Mouse (Mus musculus) lung, embryonic 15.5 days (tissue): ENCODE results near the gene Zswim5. TPM values are rescaled to one million over a fixed set of nuclear protein-coding genes. Genes with fewer than 3 reads are reported as not detected.
A peak's percentile ranks its signal among the peaks of the same experiment; 100 is the strongest.
"Not testable (repeated sequence)": the region's sequence is repeated elsewhere in the genome, so short reads cannot be mapped to it uniquely, and the experiment has no call there.

Experiments
- ATAC-seq: fragments of 200-750 bp; cut with Nextera tagmentation; 2 replicates; pipeline ENCODE4 v1.8.0; 2017; ENCODE audit warnings: moderate number of reproducible peaks, borderline replicate concordance; ENCODE audit not compliant: low FRiP score, low TSS enrichment; ENCODE audit errors: extremely low read depth
- H3K27ac ChIP-seq: fragments of 300-500 bp; sonication (generic); 2 replicates; pipeline ENCODE4 v1.5.1; 2015; ENCODE audit warnings: moderate library complexity, mild to moderate bottlenecking, inconsistent platforms
- H3K27me3 ChIP-seq: fragments of 300-500 bp; sonication (generic); 2 replicates; pipeline ENCODE4 v1.6.1; 2015; ENCODE audit warnings: inconsistent platforms
- H3K36me3 ChIP-seq: fragments of 300-500 bp; sonication (generic); 2 replicates; pipeline ENCODE4 v1.6.1; 2015; ENCODE audit warnings: inconsistent platforms
- H3K4me1 ChIP-seq: fragments of 300-500 bp; sonication (generic); 2 replicates; pipeline ENCODE4 v1.6.1; 2015; ENCODE audit warnings: inconsistent platforms
- H3K4me2 ChIP-seq: fragments of 300-500 bp; sonication (generic); 2 replicates; pipeline ENCODE4 v1.6.1; 2015; ENCODE audit warnings: inconsistent platforms, mild to moderate bottlenecking, moderate library complexity
- H3K4me3 ChIP-seq: fragments of 300-500 bp; sonication (generic); 2 replicates; pipeline ENCODE4 v1.5.1; 2015; ENCODE audit warnings: mild to moderate bottlenecking, inconsistent platforms
- H3K9ac ChIP-seq: fragments of 300-500 bp; sonication (generic); 2 replicates; pipeline ENCODE4 v1.6.1; 2015; ENCODE audit warnings: inconsistent platforms
- H3K9me3 ChIP-seq: fragments of 300-500 bp; sonication (generic); 2 replicates; pipeline ENCODE4 v1.6.1; 2016; ENCODE audit warnings: inconsistent platforms
- WGBS: fragments of 180-500 bp; shearing (Covaris S2); methylation state at CpG from one replicate; pipeline ENCODE4 v1.1.7; 2015; 5-methylcytosine and 5-hydroxymethylcytosine counted together
- polyA plus RNA-seq: library from polyadenylated mRNA; unstranded; fragments of >200 nt; fragmentation: Nextera tagmentation; extraction: Ambion mirVana; gene quantifications from 2 replicates; pipeline ENCODE4 v1.2.1, GENCODE M21; 2015

Zswim5 gene
- 0.56 and 0.58 TPM in 2 replicates for polyA plus RNA-seq

DNA sequence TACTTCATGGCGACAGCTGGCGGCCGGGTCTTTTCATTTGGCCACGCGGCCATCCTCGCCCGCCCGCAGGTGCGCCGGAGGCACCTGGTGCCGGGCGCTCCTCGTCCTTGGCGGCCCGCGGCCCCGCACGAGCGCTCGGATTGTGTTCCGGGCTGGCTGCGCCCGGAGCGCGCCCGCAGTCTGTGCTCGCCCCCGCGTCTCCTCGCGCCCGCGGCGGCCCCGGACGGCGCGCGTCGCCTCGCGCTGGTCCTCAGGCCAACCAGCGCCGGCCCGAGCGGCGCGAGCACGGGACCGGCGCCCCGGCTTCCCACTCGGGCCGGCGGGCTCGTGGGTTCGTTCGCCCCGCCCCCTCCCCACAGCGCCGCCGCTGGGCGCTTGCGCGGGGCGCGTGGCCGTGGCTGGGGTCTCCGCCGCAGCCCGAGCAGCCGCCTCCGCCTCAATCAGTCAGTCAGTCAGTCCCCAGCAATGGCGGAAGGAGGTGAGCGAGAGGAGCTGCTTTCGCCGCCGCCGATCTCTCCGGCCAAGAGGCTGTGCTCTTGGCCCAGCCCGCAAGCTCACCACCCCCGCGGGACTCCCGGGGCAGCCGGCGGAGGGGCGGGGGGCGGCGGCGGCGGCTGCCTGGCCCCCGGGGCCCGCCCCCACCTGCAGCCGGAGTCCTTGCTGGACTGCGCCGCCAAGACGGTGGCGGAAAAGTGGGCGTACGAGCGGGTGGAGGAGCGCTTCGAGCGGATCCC is at the start of gene Zswim5:
Gene Zswim5 (plus strand): TSS at position 382 of the 734 bp plus-strand sequence.
- Histone ChIP-seq H3K4me1 (peaks cover 8% of the 10 kb centered on the region; the same call in 1 of the 2 replicates), H3K4me3 (peak within 1 kb of the TSS; percentile 87), H3K27me3 (peaks cover 36% of the 10 kb centered on the region), H3K36me3 (no peaks in the 10 kb centered on the region), H3K27ac (peak within 1 kb of the TSS; percentile 87), H3K9me3 (no peaks in the 10 kb centered on the region), H3K9ac (peak within 1 kb of the TSS; percentile 59), H3K4me2 (peak within 1 kb of the TSS; percentile 98)
- ATAC-seq: peak; percentile 86
- WGBS: under 1% methylated on average over 89 of the region's 104 CpGs

DNA sequence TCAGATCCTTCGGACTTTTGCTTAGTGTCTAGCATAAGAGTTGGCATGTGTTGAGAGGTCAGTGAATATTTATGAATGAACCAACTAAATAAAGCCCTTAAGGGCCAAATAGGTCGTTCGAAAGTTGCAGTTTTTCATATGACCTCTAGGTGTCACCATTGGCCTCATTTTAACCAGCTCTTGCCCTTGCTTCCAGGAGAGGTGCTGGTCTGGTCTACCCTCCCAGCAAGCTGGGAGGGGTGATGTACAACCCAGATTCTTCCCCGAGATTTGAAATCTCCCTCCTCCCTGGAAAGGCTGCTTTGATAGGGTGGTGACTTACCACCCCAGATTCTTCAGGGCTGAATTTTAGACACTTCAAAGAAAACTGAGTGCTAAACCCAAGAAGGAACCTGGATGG is 49.4 kb upstream of the Zswim5 start:
- Histone ChIP-seq H3K4me2 (no peak overlapping the region), H3K9ac (no peak overlapping the region), H3K9me3 (no peaks in the 10 kb centered on the region), H3K27me3 (no peaks in the 10 kb centered on the region), H3K27ac (no peak overlapping the region), H3K4me1 (peaks cover 5% of the 10 kb centered on the region; the same call in 1 of the 2 replicates), H3K4me3 (no peak overlapping the region), H3K36me3 (no peaks in the 10 kb centered on the region)
- ATAC-seq: peak; percentile 55; the same call in 1 of the 2 replicates
- 2% methylated on average over 4 of the region's 4 CpGs for WGBS

GRCm38 (mm10) chr4:116829364-116830069 is 47.7 kb upstream of the Zswim5 start:
- no peak overlapping the region for H3K9ac ChIP-seq
- H3K27me3 ChIP-seq: no peaks in the 10 kb centered on the region
- H3K27ac ChIP-seq: no peak overlapping the region
- no peak overlapping the region for H3K4me3 ChIP-seq
- no peak overlapping the region for H3K4me2 ChIP-seq
- peaks cover 5% of the 10 kb centered on the region; the same call in 1 of the 2 replicates for H3K4me1 ChIP-seq
- no peak for ATAC-seq
- no peaks in the 10 kb centered on the region for H3K9me3 ChIP-seq
- no peaks in the 10 kb centered on the region for H3K36me3 ChIP-seq
- WGBS: 40% methylated on average over 6 of the region's 6 CpGs

- H3K27me3 ChIP-seq: no peaks in the 10 kb centered on the region
- H3K36me3 ChIP-seq: no peaks in the 10 kb centered on the region
- peaks cover 4% of the 10 kb centered on the region; the same call in 1 of the 2 replicates for H3K4me1 ChIP-seq
- WGBS: 34% methylated on average over 6 of the region's 6 CpGs
- no peak for ATAC-seq
- H3K4me3 ChIP-seq: no peak overlapping the region
- no peak overlapping the region for H3K27ac ChIP-seq
- no peak overlapping the region for H3K4me2 ChIP-seq
- no peak overlapping the region for H3K9ac ChIP-seq
- no peaks in the 10 kb centered on the region for H3K9me3 ChIP-seq
These were observed 47.2 kb upstream of the Zswim5 start for GRCm38 (mm10) chr4:116830070-116830368.

DNA sequence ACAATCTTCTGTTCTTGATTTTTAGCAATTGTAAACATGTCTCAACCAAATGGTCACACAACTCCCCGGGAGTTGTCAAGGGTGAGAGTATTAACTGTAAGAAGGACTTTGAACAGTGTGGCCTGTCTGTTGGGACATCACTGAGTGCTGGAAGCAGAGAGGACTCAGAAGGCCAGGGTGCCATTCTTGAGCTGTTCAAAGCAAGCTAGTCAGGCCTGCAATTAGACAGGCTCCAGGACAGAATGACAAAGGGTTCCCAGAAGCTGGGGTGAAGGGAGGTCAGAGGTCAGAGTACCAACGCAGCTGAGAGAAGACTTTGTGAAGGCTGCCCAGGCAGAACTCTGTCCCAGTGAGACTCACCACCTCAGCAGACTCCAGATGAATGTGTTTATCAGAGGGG is 38.2 kb upstream of the Zswim5 start:
- Histone ChIP-seq H3K27me3 (peaks cover 23% of the 10 kb centered on the region), H3K27ac (no peak overlapping the region), H3K4me2 (no peak overlapping the region), H3K9ac (no peak overlapping the region), H3K4me1 (no peaks in the 10 kb centered on the region), H3K36me3 (no peaks in the 10 kb centered on the region), H3K4me3 (no peak overlapping the region), H3K9me3 (no peaks in the 10 kb centered on the region)
- ATAC-seq: no peak
- 33% methylated on average over 2 of the region's 2 CpGs for WGBS

GRCm38 (mm10) chr4:116840096-116840495 is 37.1 kb upstream of the Zswim5 start:
- Histone ChIP-seq H3K4me2 (peak overlapping the region; percentile 42), H3K4me3 (0 out of 2 replicates have a peak overlapping the region, but pooled peaks have one; percentile 1)

GRCm38 (mm10) chr4:116840841-116841240 is 36.3 kb upstream of the Zswim5 start:
- Histone ChIP-seq H3K36me3 (no peaks in the 10 kb centered on the region), H3K4me2 (no peak overlapping the region), H3K27ac (no peak overlapping the region), H3K4me1 (no peaks in the 10 kb centered on the region), H3K4me3 (no peak overlapping the region), H3K27me3 (peaks cover 23% of the 10 kb centered on the region), H3K9me3 (no peaks in the 10 kb centered on the region), H3K9ac (no peak overlapping the region)
- WGBS: 73% methylated on average over 6 of the region's 6 CpGs
- ATAC-seq: no peak

More at GRCm38 (mm10) chr4:116840096-116840495, 37.1 kb upstream of the Zswim5 start:
- H3K27ac ChIP-seq, H3K36me3 ChIP-seq, H3K4me1 ChIP-seq, H3K9me3 ChIP-seq, ATAC-seq, H3K9ac ChIP-seq: not testable (repeated sequence)
- 17% methylated on average over 23 of the region's 29 CpGs for WGBS
- peaks cover 23% of the 10 kb centered on the region for H3K27me3 ChIP-seq

GRCm38 (mm10) chr4:116844324-116844723 is 32.9 kb upstream of the Zswim5 start:
- Histone ChIP-seq H3K4me1 (no peaks in the 10 kb centered on the region), H3K4me3 (no peak overlapping the region), H3K27ac (no peak overlapping the region), H3K4me2 (no peak overlapping the region), H3K9me3 (no peaks in the 10 kb centered on the region), H3K36me3 (no peaks in the 10 kb centered on the region), H3K9ac (no peak overlapping the region), H3K27me3 (peaks cover 17% of the 10 kb centered on the region)
- 90% methylated on average over 3 of the region's 3 CpGs for WGBS
- ATAC-seq: no peak

DNA sequence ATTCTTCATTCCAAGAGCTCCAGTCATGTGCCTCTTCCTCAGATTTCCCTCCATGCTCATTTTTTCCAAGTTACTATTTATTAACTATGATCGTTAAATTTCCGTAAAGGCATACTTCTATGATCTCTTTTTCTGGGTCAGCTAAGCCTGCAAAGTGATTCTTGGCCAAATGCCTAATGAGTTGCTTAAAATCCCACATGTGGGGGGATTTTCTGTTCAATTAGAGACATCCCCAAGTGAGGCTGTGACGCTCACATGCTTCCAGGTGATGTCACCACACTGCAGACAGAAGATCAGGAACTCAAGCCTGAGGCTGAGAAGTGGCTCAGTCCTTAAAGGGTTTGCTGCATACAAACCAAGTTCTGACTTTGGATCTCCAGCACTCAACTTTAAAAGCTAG is 27.3 kb upstream of the Zswim5 start:
- WGBS: 70% methylated on average over 3 of the region's 3 CpGs
- Histone ChIP-seq H3K9me3 (no peaks in the 10 kb centered on the region), H3K36me3 (no peaks in the 10 kb centered on the region), H3K4me1 (no peaks in the 10 kb centered on the region), H3K4me2 (no peak overlapping the region), H3K9ac (no peak overlapping the region), H3K4me3 (no peak overlapping the region), H3K27me3 (no peaks in the 10 kb centered on the region), H3K27ac (no peak overlapping the region)
- ATAC-seq: no peak

DNA sequence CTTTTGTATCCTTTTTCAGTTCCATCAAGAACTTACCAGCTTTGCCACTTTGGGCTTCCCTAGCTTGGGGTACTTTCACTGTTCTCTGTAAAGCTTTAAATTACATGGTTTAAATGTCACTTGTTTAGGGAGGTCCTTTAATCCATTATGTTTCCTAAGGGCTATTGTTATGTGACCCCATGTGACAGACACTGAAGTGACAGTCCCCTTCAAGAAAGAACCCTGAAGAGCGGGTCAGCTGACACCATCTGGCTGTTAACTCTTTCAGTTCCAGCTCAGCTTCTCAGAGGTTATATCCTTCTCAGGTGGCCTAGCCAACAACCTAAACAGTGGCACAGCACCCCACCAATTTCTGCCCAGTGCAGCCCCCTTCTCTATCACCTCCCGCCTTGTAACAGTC is 22.9 kb upstream of the Zswim5 start:
- H3K4me2 ChIP-seq: no peak overlapping the region
- WGBS: 16% methylated on average over 2 of the region's 2 CpGs
- H3K27me3 ChIP-seq: no peaks in the 10 kb centered on the region
- no peak overlapping the region for H3K27ac ChIP-seq
- no peaks in the 10 kb centered on the region for H3K4me1 ChIP-seq
- H3K4me3 ChIP-seq: no peak overlapping the region
- H3K9me3 ChIP-seq: no peaks in the 10 kb centered on the region
- no peak for ATAC-seq
- H3K36me3 ChIP-seq: no peaks in the 10 kb centered on the region
- no peak overlapping the region for H3K9ac ChIP-seq

DNA sequence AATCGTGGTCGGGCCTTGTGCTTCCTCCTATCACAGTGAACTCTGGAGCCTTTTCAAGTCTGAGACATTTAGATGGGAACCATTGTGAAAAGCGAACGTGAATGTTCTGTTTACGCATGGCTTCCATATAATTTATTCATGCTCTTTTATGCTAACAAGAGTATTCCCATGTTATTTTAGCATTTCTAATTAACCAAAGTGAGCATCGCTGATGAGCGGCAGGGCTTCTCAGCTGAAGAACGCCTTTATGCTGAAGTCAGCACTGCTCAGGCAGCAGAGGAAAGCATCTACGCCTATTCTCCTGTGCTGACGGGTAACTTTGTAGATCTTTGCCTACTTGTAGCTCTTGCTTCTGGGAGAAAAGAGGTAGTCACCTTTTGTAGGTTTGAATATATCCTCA is 20.0 kb upstream of the Zswim5 start:
- no peaks in the 10 kb centered on the region for H3K9me3 ChIP-seq
- no peak overlapping the region for H3K27ac ChIP-seq
- no peak for ATAC-seq
- 87% methylated on average over 10 of the region's 10 CpGs for WGBS
- no peak overlapping the region for H3K4me3 ChIP-seq
- H3K4me1 ChIP-seq: no peaks in the 10 kb centered on the region
- no peak overlapping the region for H3K9ac ChIP-seq
- H3K4me2 ChIP-seq: no peak overlapping the region
- no peaks in the 10 kb centered on the region for H3K36me3 ChIP-seq
- H3K27me3 ChIP-seq: no peaks in the 10 kb centered on the region

DNA sequence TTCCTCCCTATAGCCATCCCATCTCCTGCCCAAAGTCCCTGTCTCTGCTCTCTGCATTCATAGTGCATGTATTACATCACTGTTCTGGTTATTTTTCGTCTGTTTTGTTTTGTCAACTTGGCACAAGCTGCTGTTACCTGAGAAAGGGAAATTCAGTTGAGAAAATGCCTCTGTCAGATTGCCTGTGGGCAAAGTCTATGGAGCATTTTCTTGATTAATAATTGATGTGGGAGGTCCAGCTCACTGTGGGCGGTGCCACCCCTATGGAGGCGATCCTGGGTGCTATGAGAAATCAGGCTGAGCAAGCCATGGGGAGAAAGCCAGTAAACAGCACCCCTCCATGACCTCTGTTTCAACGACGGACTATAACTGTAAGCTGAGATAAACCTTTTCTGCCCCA is 17.5 kb upstream of the Zswim5 start:
- no peaks in the 10 kb centered on the region for H3K27me3 ChIP-seq
- no peak overlapping the region for H3K4me3 ChIP-seq
- no peak overlapping the region for H3K9ac ChIP-seq
- H3K4me2 ChIP-seq: no peak overlapping the region
- H3K36me3 ChIP-seq: no peaks in the 10 kb centered on the region
- H3K9me3 ChIP-seq: no peaks in the 10 kb centered on the region
- ATAC-seq: no peak
- 59% methylated on average over 5 of the region's 5 CpGs for WGBS
- H3K27ac ChIP-seq: no peak overlapping the region
- H3K4me1 ChIP-seq: no peaks in the 10 kb centered on the region
